Mouse (Mus musculus) adipocyte (in vitro differentiated cells): Measurements from ENCODE around the gene Atf7ip.

Source experiments
- DNase-seq: peaks from one replicate; pipeline ENCODE4 v3.0.0-alpha.2; 2016; ENCODE audit warnings: low spot score

Atf7ip gene

GRCm38 (mm10) chr6:136524751-136525150, 18.8 kb downstream of the Atf7ip start:
- no peak for DNase-seq

GRCm38 (mm10) chr6:136525567-136525966, 19.6 kb downstream of the Atf7ip start:
- DNase-seq = no peak

- DNase-seq = no peak
Measured at GRCm38 (mm10) chr6:136529156-136529555, 23.2 kb downstream of the Atf7ip start.

- no peak for DNase-seq
Measured at GRCm38 (mm10) chr6:136531792-136532230, 25.8 kb downstream of the Atf7ip start.

- DNase-seq = peak; percentile 94
Measured at GRCm38 (mm10) chr6:136532535-136533291, 26.7 kb downstream of the Atf7ip start.

GRCm38 (mm10) chr6:136533804-136534203, 27.8 kb downstream of the Atf7ip start:
- no peak for DNase-seq

GRCm38 (mm10) chr6:136534444-136534843, 28.5 kb downstream of the Atf7ip start:
- no peak for DNase-seq

- DNase-seq = no peak
Measured at GRCm38 (mm10) chr6:136535176-136535575, 29.2 kb downstream of the Atf7ip start.

- no peak for DNase-seq
Measured at GRCm38 (mm10) chr6:136536121-136536520, 30.2 kb downstream of the Atf7ip start.

GRCm38 (mm10) chr6:136541350-136541749, 35.4 kb downstream of the Atf7ip start:
- no peak for DNase-seq

- DNase-seq = no peak
Measured at GRCm38 (mm10) chr6:136542105-136542504, 36.1 kb downstream of the Atf7ip start.

GRCm38 (mm10) chr6:136543164-136543563, 37.2 kb downstream of the Atf7ip start:
- no peak for DNase-seq

GRCm38 (mm10) chr6:136545284-136545870, 39.4 kb downstream of the Atf7ip start:
- no peak for DNase-seq

- no peak for DNase-seq
Measured at GRCm38 (mm10) chr6:136546286-136546685, 40.3 kb downstream of the Atf7ip start.

GRCm38 (mm10) chr6:136546987-136547386, 41.0 kb downstream of the Atf7ip start:
- no peak for DNase-seq

- DNase-seq = peak; percentile 85
Measured at GRCm38 (mm10) chr6:136548041-136548770, 42.2 kb downstream of the Atf7ip start.

GRCm38 (mm10) chr6:136548796-136549195, 42.8 kb downstream of the Atf7ip start:
- no peak for DNase-seq

- DNase-seq = no peak
Measured at GRCm38 (mm10) chr6:136549606-136550005, 43.6 kb downstream of the Atf7ip start.

- peak; percentile 88 for DNase-seq
Measured at GRCm38 (mm10) chr6:136550596-136551304, 44.8 kb downstream of the Atf7ip start.

GRCm38 (mm10) chr6:136551550-136552109, 45.7 kb downstream of the Atf7ip start:
- DNase-seq = no peak

GRCm38 (mm10) chr6:136553156-136553555, 47.2 kb downstream of the Atf7ip start:
- DNase-seq = no peak
